Mouse (Mus musculus) urinary bladder, postnatal 36 days (tissue): Measurements from ENCODE around the gene Fcrl6.

Source experiments
- DNase-seq, 2 experiments: peaks; one replicate each; pipeline ENCODE4 v3.0.0; 2022; ENCODE audit warnings: low spot score in 2 of 2, mixed read lengths in 1 of 2

The Fcrl6 gene

GRCm38 (mm10) chr1:172548501-172548900 lies 53.9 kb downstream of the Fcrl6 start:
- no peak for DNase-seq
